Mouse (Mus musculus) urinary bladder, postnatal 14 days (tissue): ENCODE results near the gene Htr3a.

Experiments used
- DNase-seq: peaks from one replicate; pipeline ENCODE4 v3.0.0; 2021; ENCODE audit warnings: low spot score

Htr3a gene

GRCm38 (mm10) chr9:48910885-48911537 lies at the start of gene Htr3a:
Htr3a (minus strand) TSS chr9:48911099.
- DNase-seq, result peak; percentile 33

- DNase-seq, result no peak
These were observed 36.7 kb upstream of the Htr3a start for GRCm38 (mm10) chr9:48947565-48947964.

- no peak for DNase-seq
These were observed 31.4 kb upstream of the Htr3a start for GRCm38 (mm10) chr9:48942349-48942748.

- no peak for DNase-seq
These were observed 18.5 kb upstream of the Htr3a start for GRCm38 (mm10) chr9:48929436-48929835.

- no peak for DNase-seq
These were observed 17.9 kb upstream of the Htr3a start for GRCm38 (mm10) chr9:48928781-48929180.

- DNase-seq, result no peak
These were observed 5.3 kb upstream of the Htr3a start for GRCm38 (mm10) chr9:48916011-48916788.

- no peak for DNase-seq
These were observed 6.5 kb downstream of the Htr3a start for GRCm38 (mm10) chr9:48904421-48904820.

GRCm38 (mm10) chr9:48903766-48904165 lies 7.1 kb downstream of the Htr3a start:
- no peak for DNase-seq

- peak; percentile 41 for DNase-seq
These were observed 12.3 kb downstream of the Htr3a start for GRCm38 (mm10) chr9:48898551-48898950.

GRCm38 (mm10) chr9:48895819-48896536 lies 14.9 kb downstream of the Htr3a start:
- DNase-seq, result no peak

- no peak for DNase-seq
These were observed 16.1 kb downstream of the Htr3a start for GRCm38 (mm10) chr9:48894755-48895154.

- peak; percentile 76 for DNase-seq
These were observed 16.9 kb downstream of the Htr3a start for GRCm38 (mm10) chr9:48893986-48894385.

- no peak for DNase-seq
These were observed 21.8 kb downstream of the Htr3a start for GRCm38 (mm10) chr9:48889093-48889492.

- no peak for DNase-seq
These were observed 38.0 kb downstream of the Htr3a start for GRCm38 (mm10) chr9:48872896-48873295.

GRCm38 (mm10) chr9:48866523-48867121 lies 44.3 kb downstream of the Htr3a start:
- no peak for DNase-seq

- peak; percentile 30 for DNase-seq
These were observed 45.7 kb downstream of the Htr3a start for GRCm38 (mm10) chr9:48865235-48865634.

GRCm38 (mm10) chr9:48861481-48861880 lies 49.4 kb downstream of the Htr3a start:
- DNase-seq, result no peak

GRCm38 (mm10) chr9:48860526-48860845 lies 50.4 kb downstream of the Htr3a start:
- peak; percentile 80 for DNase-seq

- DNase-seq, result no peak
These were observed 50.9 kb downstream of the Htr3a start for GRCm38 (mm10) chr9:48859828-48860525.

GRCm38 (mm10) chr9:48857944-48858343 lies 53.0 kb downstream of the Htr3a start:
- DNase-seq, result no peak

GRCm38 (mm10) chr9:48856240-48856639 lies 54.7 kb downstream of the Htr3a start:
- DNase-seq, result no peak

- DNase-seq, result no peak
These were observed 61.4 kb downstream of the Htr3a start for GRCm38 (mm10) chr9:48849531-48849930.
